Mouse (Mus musculus) Patski (cell line): ENCODE data around the gene Exosc5. TPM values are rescaled to one million over a fixed set of nuclear protein-coding genes. Genes with fewer than 3 reads are reported as not detected.

Experiments
- ATAC-seq: fragments of 100-300 bp; one replicate; pipeline ENCODE4 v1.8.0; 2021
- CTCF ChIA-PET: fragments of 350-600 bp; sonication (Branson Sonifier 250); formaldehyde crosslinking; loops from one replicate; lab custom pipeline; 2022; ENCODE audit warnings: inconsistent platforms; lab: Charles Lee
- POLR2A ChIA-PET: fragments of 350-600 bp; sonication (Branson Sonifier 250); formaldehyde crosslinking; loops from one replicate; lab custom pipeline; 2022; ENCODE audit warnings: antibody characterized with exemption, inconsistent platforms; lab: Charles Lee
- DNase-seq: peaks from one replicate; pipeline ENCODE4 v3.0.0-alpha.2; 2011; ENCODE audit warnings: low read depth, low spot score
- H3K27me3 ChIP-seq: fragments of 371-371 bp; one replicate; pipeline ENCODE4 v1.5.1; 2021
- CTCF ChIP-seq: fragments of 100-300 bp; IDR thresholded peaks from one replicate; pipeline ENCODE4 v1.5.1; 2021
- in situ Hi-C: fragments of 300-500 bp; cut with MboI; formaldehyde crosslinking; loops from 3 replicates; pipeline ENCODE4 v1.11.1; 2018; ENCODE audit warnings: low pct_unique_long_range_greater_than_20kb, mixed read lengths
- polyA plus RNA-seq: library from polyadenylated mRNA; unstranded; gene quantifications from one replicate; pipeline ENCODE4 v1.2.3, GENCODE M21; 2021

Exosc5 gene
- polyA plus RNA-seq, 1 experiment from 2014 or later, result 32.9 TPM

DNA sequence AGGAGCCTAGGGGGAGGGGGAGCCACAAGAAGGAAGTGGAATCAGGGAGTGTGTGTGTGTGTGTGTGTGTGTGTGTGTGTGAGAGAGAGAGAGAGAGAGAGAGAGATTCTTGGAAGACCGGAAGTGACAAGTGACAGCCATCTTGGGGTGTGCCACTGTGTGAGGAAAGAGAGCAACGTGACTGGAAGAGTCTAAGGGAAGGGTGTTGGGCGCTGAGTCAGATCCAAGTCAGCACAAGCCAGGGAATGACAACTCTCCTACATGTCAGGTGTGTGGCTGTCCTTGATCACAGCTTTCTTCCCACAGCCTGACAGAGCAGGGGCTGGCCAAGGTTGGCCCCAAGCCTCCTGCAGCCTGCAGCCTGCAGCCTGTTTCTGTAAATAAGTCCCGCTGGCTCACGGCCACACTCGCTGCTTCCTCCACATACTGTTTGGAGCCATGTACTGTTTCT, 46.9 kb downstream of the Exosc5 start:
- POLR2A ChIA-PET, result no interaction called here
- in situ Hi-C loops, result no loop called here
- CTCF ChIA-PET, result no interaction called here
- ATAC-seq (no peak), DNase-seq (no peak)
- H3K27me3 ChIP-seq, result no peaks in the 10 kb centered on the region
- TF ChIP-seq CTCF, result no peak

DNA sequence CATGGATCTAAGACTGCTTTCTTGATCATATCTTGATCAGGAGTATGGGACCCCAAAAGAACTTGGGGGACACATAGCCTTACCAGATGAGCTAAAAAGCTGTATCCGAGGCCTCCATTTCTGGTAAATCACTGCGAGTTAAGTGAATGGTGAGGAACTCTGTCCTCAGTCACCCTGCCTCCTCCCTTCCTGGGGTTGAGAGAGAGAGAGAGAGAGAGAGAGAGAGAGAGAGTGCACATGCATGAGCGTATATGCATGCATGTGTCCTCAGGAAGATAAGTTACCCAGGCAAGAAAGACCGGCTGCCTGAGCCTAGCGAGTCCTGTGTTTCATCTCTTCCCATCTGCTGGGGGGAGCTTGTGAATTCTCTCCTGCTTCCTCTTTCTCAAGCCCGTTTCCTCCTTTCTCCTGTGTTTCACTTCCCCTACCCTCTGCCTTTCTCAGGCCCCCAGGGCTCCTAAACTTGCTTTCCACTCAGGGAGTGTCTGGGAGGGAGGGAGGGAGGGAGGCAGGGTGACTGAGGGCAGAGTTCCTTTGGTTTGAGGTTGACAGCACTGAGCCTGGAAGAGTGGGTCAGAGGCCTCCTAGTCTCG, 47.7 kb downstream of the Exosc5 start:
- no peak for DNase-seq
- CTCF ChIA-PET, result interaction anchor here (0.7 to 1.1 kb wide), 2 partner anchors 22 to 26 kb away, joined by 3 read pairs; partner anchors contain the start of gene B9d2
- in situ Hi-C loops, result no loop called here
- no peak for ATAC-seq
- no peaks in the 10 kb centered on the region for H3K27me3 ChIP-seq
- no peak for TF ChIP-seq CTCF
- POLR2A ChIA-PET, result no interaction called here

DNA sequence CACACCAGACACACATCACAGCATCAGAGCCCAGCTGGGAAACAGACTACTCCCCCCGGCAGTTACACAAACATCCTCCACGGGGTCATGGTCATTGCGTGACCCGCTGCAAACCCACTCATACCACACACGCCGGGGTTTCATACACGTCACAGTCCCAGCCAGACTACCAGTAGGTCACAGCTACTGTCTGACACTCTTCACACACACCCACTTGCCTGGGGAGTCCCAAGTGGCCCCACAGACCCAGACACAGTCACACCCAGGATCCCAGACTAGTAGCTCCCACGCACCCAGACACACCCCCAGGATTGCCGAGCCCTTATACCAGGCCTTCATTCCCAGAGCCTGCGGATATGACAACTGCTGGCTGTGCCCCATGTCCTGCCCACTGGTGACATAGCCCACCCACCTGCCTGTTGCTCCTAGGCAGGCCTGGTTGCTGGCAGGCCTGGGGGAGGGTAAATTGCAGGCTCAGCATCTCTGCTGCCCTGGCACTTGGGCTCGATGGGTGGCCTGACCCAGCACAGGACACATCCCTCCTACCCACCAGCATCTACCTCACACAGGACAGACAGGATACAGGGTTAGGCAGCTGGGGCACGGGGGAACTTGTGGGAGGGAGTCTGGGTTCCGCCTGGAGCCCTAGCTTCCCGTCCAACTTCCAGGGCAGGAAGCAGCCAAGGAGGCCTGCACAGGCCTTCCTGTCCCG, 48.8 kb downstream of the Exosc5 start:
- no peak for TF ChIP-seq CTCF
- in situ Hi-C loops, result no loop called here
- CTCF ChIA-PET, result interaction anchor here (1.1 to 1.3 kb wide), 2 partner anchors 21 to 23 kb away, joined by 3 read pairs; partner anchors contain the start of gene Tgfb1
- DNase-seq (no peak), ATAC-seq (no peak)
- no peaks in the 10 kb centered on the region for H3K27me3 ChIP-seq
- POLR2A ChIA-PET, result no interaction called here

DNA sequence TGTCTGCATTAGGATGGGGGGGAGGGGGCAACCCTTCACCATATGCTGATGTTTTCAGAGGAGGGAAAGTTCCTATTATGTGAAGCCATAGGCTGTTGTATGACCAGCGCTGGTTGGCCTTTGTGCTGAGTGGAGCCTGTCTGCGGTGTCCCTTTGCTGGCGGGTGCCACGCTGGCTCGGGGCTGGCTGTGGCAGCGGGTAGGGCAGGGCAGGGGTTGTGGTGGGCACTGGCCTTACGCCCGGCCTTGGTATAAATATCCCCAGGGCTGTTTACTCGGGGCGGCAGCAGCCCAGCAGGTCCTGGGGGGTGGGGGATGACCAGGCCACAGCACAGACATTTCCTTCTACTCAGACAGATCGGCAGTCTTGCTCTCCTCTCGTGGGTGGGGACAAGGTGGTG, 51.0 kb downstream of the Exosc5 start:
- ChIA-PET POLR2A (no interaction called here), CTCF (no interaction called here)
- DNase-seq, result no peak
- no peak for TF ChIP-seq CTCF
- in situ Hi-C loops, result no loop called here
- no peaks in the 10 kb centered on the region for H3K27me3 ChIP-seq
- no peak for ATAC-seq

DNA sequence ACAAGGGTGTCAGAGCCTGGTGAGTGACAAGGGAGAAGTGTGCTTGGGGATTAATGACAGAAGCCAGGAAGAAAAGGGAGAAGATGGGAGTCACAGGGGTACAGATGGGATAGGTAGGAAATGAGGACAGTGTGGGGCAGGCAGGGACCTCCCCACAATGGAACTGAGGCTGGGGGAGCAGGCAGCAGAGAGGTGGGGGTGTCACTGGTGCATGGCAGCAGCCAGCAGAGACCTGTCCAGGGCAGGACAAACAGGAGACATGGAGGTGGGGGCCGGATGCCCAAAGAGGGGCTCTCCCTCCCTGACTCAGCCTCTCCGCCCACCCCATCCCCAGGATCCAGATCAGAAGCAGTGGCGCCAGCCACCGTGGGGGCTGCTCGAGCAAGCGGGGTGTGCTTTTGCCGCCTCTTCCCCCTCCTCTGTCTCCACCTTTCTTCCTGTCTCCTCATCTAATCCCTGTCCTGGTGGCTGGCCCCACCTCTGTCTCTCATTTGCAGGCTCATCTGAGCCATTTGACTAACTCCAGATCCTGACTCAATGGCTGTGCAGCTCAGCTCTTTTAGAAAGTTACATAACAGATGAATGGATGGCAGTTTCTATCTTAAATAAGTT, 51.7 kb downstream of the Exosc5 start:
- in situ Hi-C loops, result no loop called here
- DNase-seq, result peak; percentile 83
- no peaks in the 10 kb centered on the region for H3K27me3 ChIP-seq
- no peak for TF ChIP-seq CTCF
- ATAC-seq, result peak; percentile 26
- POLR2A ChIA-PET, result interaction anchor here (0.6 kb wide), 1 partner anchor 9 kb away, joined by 5 read pairs; no protein-coding TSS in a partner anchor
- CTCF ChIA-PET, result no interaction called here

DNA sequence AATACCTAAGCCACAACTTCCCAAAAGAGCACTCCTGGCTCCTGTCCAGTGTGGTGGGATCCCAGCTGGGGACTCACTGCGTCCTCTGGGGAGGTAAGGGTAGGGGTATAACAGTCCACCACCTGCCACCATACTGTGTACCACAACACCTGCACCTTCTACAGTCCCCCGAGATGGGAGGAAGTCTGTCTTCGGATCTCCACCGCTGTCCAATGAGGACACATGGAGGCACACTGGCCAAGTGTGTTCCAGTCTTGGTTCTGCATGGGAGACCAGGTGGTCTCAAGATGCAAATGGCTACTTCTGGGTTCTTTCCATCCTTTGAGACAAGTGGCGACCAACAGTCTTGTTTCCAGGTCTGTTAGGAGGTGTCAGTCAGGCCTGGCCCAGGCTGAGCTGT, 52.2 kb downstream of the Exosc5 start:
- POLR2A ChIA-PET, result interaction anchor here (0.6 kb wide), 1 partner anchor 9 kb away, joined by 5 read pairs; no protein-coding TSS in a partner anchor
- ATAC-seq, result peak; percentile 6
- in situ Hi-C loops, result no loop called here
- CTCF ChIA-PET, result no interaction called here
- no peak for DNase-seq
- H3K27me3 ChIP-seq, result no peaks in the 10 kb centered on the region
- TF ChIP-seq CTCF, result no peak

DNA sequence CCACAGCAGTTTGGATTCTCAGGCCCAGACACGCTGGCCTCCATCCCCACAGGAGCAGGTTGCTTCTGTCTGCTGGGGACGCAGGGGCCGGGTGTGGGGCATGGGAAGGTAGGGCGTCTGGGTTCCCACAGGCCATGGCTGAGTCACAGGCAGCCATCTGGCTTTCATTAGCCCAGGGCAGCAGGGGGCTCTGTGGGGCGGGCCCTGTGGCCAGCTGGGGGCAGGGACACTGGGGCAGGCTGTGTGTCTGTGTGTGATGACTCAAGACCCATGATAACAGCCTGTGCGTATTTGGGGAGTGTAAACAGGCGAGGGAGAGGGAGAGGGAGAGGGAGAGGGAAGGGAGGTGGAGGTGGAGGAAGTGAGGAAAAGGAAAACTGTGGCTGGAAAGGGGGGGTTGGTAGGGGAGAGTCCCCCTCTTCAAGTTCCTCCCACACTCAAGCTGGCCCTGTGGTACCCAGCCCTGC, 52.8 kb downstream of the Exosc5 start:
- DNase-seq (peak; percentile 89), ATAC-seq (peak; percentile 89)
- ChIA-PET POLR2A (no interaction called here), CTCF (interaction anchor here (0.7 kb wide), 1 partner anchor 13 kb away, joined by 3 read pairs; no protein-coding TSS in a partner anchor)
- H3K27me3 ChIP-seq, result no peaks in the 10 kb centered on the region
- in situ Hi-C loops, result no loop called here
- TF ChIP-seq CTCF, result no peak

DNA sequence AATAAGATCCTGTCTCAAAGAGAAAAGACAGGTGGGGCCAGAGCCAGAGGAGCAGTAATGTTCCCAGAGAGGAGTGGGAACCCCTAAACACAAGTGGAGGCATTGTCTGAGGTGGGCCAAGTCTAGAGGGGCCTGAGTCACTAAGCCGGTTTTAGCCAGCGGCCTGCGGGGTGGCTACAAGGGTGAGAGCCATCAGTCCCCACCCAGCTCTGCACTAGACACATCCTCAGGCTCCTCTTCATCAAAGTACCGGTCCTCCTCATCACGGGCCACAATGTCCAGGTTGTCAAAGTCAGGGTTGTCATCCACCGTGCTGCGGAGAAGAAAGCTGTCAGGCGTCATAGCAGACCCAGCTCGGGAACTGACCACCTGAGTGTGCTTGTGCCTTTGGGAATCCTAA, 53.8 kb downstream of the Exosc5 start:
- ChIA-PET CTCF (no interaction called here), POLR2A (interaction anchor here (0.8 kb wide), 1 partner anchor 44 kb away, joined by 3 read pairs; no protein-coding TSS in a partner anchor)
- in situ Hi-C loops, result no loop called here
- ATAC-seq (no peak), DNase-seq (no peak)
- TF ChIP-seq CTCF, result no peak
- no peaks in the 10 kb centered on the region for H3K27me3 ChIP-seq

DNA sequence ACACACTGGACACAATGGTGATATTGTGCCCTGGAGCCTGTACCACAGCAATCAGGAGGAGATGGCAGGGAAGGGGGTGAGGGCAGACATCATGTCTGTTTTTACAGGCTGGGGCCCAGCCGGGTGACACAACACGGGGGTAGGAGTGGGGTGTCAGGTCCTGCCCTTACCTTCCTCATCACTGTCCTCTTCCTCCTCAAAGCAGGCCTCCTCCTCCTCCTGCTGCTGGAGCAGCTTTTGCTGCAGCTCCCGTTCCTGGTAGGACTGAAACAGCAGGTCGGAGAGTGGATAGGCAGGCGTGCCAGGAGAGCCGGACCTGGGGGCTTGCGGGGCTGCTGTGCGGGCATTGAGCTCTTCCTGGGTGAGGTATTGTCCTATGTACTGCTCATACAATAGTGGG, 55.6 kb downstream of the Exosc5 start:
- no peak for ATAC-seq
- in situ Hi-C loops, result no loop called here
- POLR2A ChIA-PET, result no interaction called here
- CTCF ChIA-PET, result no interaction called here
- no peak for TF ChIP-seq CTCF
- no peak for DNase-seq
- no peaks in the 10 kb centered on the region for H3K27me3 ChIP-seq

DNA sequence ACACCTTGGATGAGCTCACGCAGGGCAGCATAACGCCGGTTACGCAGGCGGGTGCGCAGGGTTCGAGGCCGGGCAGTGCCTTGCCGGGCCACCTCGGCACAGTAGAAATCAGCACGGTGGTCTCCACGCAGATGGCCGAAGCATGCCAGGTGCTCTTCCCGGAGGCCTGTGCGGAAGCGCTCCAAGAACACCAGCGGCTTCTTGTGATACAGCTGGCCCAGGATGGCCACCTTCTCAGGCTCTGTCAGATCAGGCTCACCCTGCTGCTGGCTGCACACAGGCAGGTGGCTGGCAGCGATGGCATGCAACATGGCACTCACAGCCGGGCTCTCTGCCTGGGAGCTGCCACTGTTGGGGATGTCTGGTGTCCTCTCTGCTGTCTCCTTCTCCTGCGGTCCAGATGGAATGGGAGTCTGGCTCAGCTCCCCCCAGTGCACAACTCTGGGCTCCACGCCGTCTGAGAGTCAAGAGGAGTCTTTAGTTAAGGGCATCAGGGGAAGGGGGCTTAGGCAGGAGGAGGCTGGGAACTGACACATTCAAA, 56.8 kb downstream of the Exosc5 start:
- in situ Hi-C loops, result no loop called here
- CTCF ChIA-PET, result no interaction called here
- no peaks in the 10 kb centered on the region for H3K27me3 ChIP-seq
- POLR2A ChIA-PET, result interaction anchor here (0.6 kb wide), 1 partner anchor 89 kb away, joined by 4 read pairs; no protein-coding TSS in a partner anchor
- DNase-seq (no peak), ATAC-seq (no peak)
- no peak for TF ChIP-seq CTCF
